Mouse (Mus musculus): ENCODE data around the gene Zfp14.

GRCm38 (mm10) chr7:30028572-30028971 lies 22.6 kb downstream of the Zfp14 start:
- no peak for TF ChIP-seq CTCF (IDR thresholded peaks at IDR 0.05)
- TF ChIP-seq EP300 (IDR thresholded peaks at IDR 0.05) = no peak
